Mouse (Mus musculus): ENCODE measurements around the gene Slc16a12. TPM values are rescaled to one million over a fixed set of nuclear protein-coding genes. Genes with fewer than 3 reads are reported as not detected.

Slc16a12 gene
- polyA plus RNA-seq, 1 experiment from 2014 or later: 37.2 TPM

GRCm38 (mm10) chr19:34724598-34724997 lies 22.5 kb downstream of the Slc16a12 start:
- H3K4me2 ChIP-seq: no peak overlapping the region
- H3K4me1 ChIP-seq (ENCODE audit: control insufficient read depth, insufficient read depth, low read length): peaks cover 7% of the 10 kb centered on the region; the same call in 1 of the 2 replicates
- no peak for ATAC-seq (replicated peaks; ENCODE audit: insufficient number of reproducible peaks, low FRiP score, low TSS enrichment)
- no peaks in the 10 kb centered on the region for H3K9me3 ChIP-seq (replicated peaks; ENCODE audit: control insufficient read depth, low read length)
- no peaks in the 10 kb centered on the region for H3K27me3 ChIP-seq (ENCODE audit: control insufficient read depth, insufficient read depth, low read length)
- H3K27ac ChIP-seq (ENCODE audit: low read depth, low read length): no peak overlapping the region
- H3K4me3 ChIP-seq (ENCODE audit: low read depth, low read length): no peak overlapping the region
- H3K9ac ChIP-seq (ENCODE audit: low read depth, low read length): no peak overlapping the region
- 72% methylated on average over 4 of the region's 4 CpGs for WGBS (ENCODE audit: insufficient replicate concordance)
- H3K36me3 ChIP-seq (ENCODE audit: control insufficient read depth, insufficient read depth, low read length): no peaks in the 10 kb centered on the region

GRCm38 (mm10) chr19:34722541-34722940 lies 24.5 kb downstream of the Slc16a12 start:
- Histone ChIP-seq H3K4me1 (ENCODE audit: control insufficient read depth, insufficient read depth, low read length) (peaks cover 7% of the 10 kb centered on the region; the same call in 1 of the 2 replicates), H3K27me3 (ENCODE audit: control insufficient read depth, insufficient read depth, low read length) (no peaks in the 10 kb centered on the region), H3K9me3 (replicated peaks; ENCODE audit: control insufficient read depth, low read length) (no peaks in the 10 kb centered on the region), H3K4me2 (no peak overlapping the region), H3K4me3 (ENCODE audit: low read depth, low read length) (no peak overlapping the region), H3K9ac (ENCODE audit: low read depth, low read length) (no peak overlapping the region), H3K27ac (ENCODE audit: low read depth, low read length) (no peak overlapping the region), H3K36me3 (ENCODE audit: control insufficient read depth, insufficient read depth, low read length) (no peaks in the 10 kb centered on the region)
- 73% methylated on average over 3 of the region's 3 CpGs for WGBS (ENCODE audit: insufficient replicate concordance)
- no peak for ATAC-seq (replicated peaks; ENCODE audit: insufficient number of reproducible peaks, low FRiP score, low TSS enrichment)

GRCm38 (mm10) chr19:34720130-34720529 lies 27.0 kb downstream of the Slc16a12 start:
- Histone ChIP-seq H3K27ac (ENCODE audit: low read depth, low read length) (no peak overlapping the region), H3K27me3 (ENCODE audit: control insufficient read depth, insufficient read depth, low read length) (no peaks in the 10 kb centered on the region), H3K9ac (ENCODE audit: low read depth, low read length) (no peak overlapping the region), H3K4me2 (no peak overlapping the region), H3K4me1 (ENCODE audit: control insufficient read depth, insufficient read depth, low read length) (0 out of 2 replicates have a peak, but pooled peaks cover 5% of the 10 kb centered on the region), H3K36me3 (ENCODE audit: control insufficient read depth, insufficient read depth, low read length) (no peaks in the 10 kb centered on the region), H3K4me3 (ENCODE audit: low read depth, low read length) (no peak overlapping the region), H3K9me3 (replicated peaks; ENCODE audit: control insufficient read depth, low read length) (no peaks in the 10 kb centered on the region)
- ATAC-seq (replicated peaks; ENCODE audit: insufficient number of reproducible peaks, low FRiP score, low TSS enrichment): no peak

GRCm38 (mm10) chr19:34718963-34719362 lies 28.1 kb downstream of the Slc16a12 start:
- Histone ChIP-seq H3K9ac (ENCODE audit: low read depth, low read length) (no peak overlapping the region), H3K36me3 (ENCODE audit: control insufficient read depth, insufficient read depth, low read length) (no peaks in the 10 kb centered on the region), H3K27me3 (ENCODE audit: control insufficient read depth, insufficient read depth, low read length) (no peaks in the 10 kb centered on the region), H3K4me1 (ENCODE audit: control insufficient read depth, insufficient read depth, low read length) (0 out of 2 replicates have a peak, but pooled peaks cover 2% of the 10 kb centered on the region), H3K4me2 (no peak overlapping the region), H3K9me3 (replicated peaks; ENCODE audit: control insufficient read depth, low read length) (no peaks in the 10 kb centered on the region), H3K4me3 (ENCODE audit: low read depth, low read length) (no peak overlapping the region), H3K27ac (ENCODE audit: low read depth, low read length) (no peak overlapping the region)
- WGBS (ENCODE audit: insufficient replicate concordance): 82% methylated on average over 5 of the region's 5 CpGs
- ATAC-seq (replicated peaks; ENCODE audit: insufficient number of reproducible peaks, low FRiP score, low TSS enrichment): no peak

GRCm38 (mm10) chr19:34718478-34718877 lies 28.6 kb downstream of the Slc16a12 start:
- no peak overlapping the region for H3K9ac ChIP-seq (ENCODE audit: low read depth, low read length)
- 0 out of 2 replicates have a peak, but pooled peaks cover 2% of the 10 kb centered on the region for H3K4me1 ChIP-seq (ENCODE audit: control insufficient read depth, insufficient read depth, low read length)
- H3K4me2 ChIP-seq: no peak overlapping the region
- no peaks in the 10 kb centered on the region for H3K9me3 ChIP-seq (replicated peaks; ENCODE audit: control insufficient read depth, low read length)
- H3K27ac ChIP-seq (ENCODE audit: low read depth, low read length): no peak overlapping the region
- WGBS (ENCODE audit: insufficient replicate concordance): 32% methylated on average over 2 of the region's 2 CpGs
- no peaks in the 10 kb centered on the region for H3K36me3 ChIP-seq (ENCODE audit: control insufficient read depth, insufficient read depth, low read length)
- H3K4me3 ChIP-seq (ENCODE audit: low read depth, low read length): no peak overlapping the region
- ATAC-seq (replicated peaks; ENCODE audit: insufficient number of reproducible peaks, low FRiP score, low TSS enrichment): no peak
- no peaks in the 10 kb centered on the region for H3K27me3 ChIP-seq (ENCODE audit: control insufficient read depth, insufficient read depth, low read length)

- H3K27ac ChIP-seq (ENCODE audit: low read depth, low read length): no peak overlapping the region
- no peaks in the 10 kb centered on the region for H3K9me3 ChIP-seq (replicated peaks; ENCODE audit: control insufficient read depth, low read length)
- no peaks in the 10 kb centered on the region for H3K27me3 ChIP-seq (ENCODE audit: control insufficient read depth, insufficient read depth, low read length)
- no peak overlapping the region for H3K4me3 ChIP-seq (ENCODE audit: low read depth, low read length)
- no peak overlapping the region for H3K9ac ChIP-seq (ENCODE audit: low read depth, low read length)
- H3K36me3 ChIP-seq (ENCODE audit: control insufficient read depth, insufficient read depth, low read length): no peaks in the 10 kb centered on the region
- H3K4me2 ChIP-seq: no peak overlapping the region
- no peak for ATAC-seq (replicated peaks; ENCODE audit: insufficient number of reproducible peaks, low FRiP score, low TSS enrichment)
- H3K4me1 ChIP-seq (ENCODE audit: control insufficient read depth, insufficient read depth, low read length): 0 out of 2 replicates have a peak, but pooled peaks cover 2% of the 10 kb centered on the region
- WGBS (ENCODE audit: insufficient replicate concordance): 61% methylated on average over 1 of the region's 1 CpGs
Observed at GRCm38 (mm10) chr19:34715895-34716294, 31.2 kb downstream of the Slc16a12 start.

- no peak for ATAC-seq (replicated peaks; ENCODE audit: insufficient number of reproducible peaks, low FRiP score, low TSS enrichment)
- WGBS (ENCODE audit: insufficient replicate concordance): 76% methylated on average over 5 of the region's 5 CpGs
Observed at GRCm38 (mm10) chr19:34714250-34714666, 32.8 kb downstream of the Slc16a12 start.

GRCm38 (mm10) chr19:34712050-34712449 lies 35.0 kb downstream of the Slc16a12 start:
- H3K4me2 ChIP-seq: no peak overlapping the region
- 75% methylated on average over 2 of the region's 2 CpGs for WGBS (ENCODE audit: insufficient replicate concordance)
- H3K9me3 ChIP-seq (replicated peaks; ENCODE audit: control insufficient read depth, low read length): no peaks in the 10 kb centered on the region
- no peaks in the 10 kb centered on the region for H3K27me3 ChIP-seq (ENCODE audit: control insufficient read depth, insufficient read depth, low read length)
- ATAC-seq (replicated peaks; ENCODE audit: insufficient number of reproducible peaks, low FRiP score, low TSS enrichment): no peak
- no peaks in the 10 kb centered on the region for H3K36me3 ChIP-seq (ENCODE audit: control insufficient read depth, insufficient read depth, low read length)
- H3K4me1 ChIP-seq (ENCODE audit: control insufficient read depth, insufficient read depth, low read length): no peaks in the 10 kb centered on the region
- no peak overlapping the region for H3K4me3 ChIP-seq (ENCODE audit: low read depth, low read length)
- no peak overlapping the region for H3K27ac ChIP-seq (ENCODE audit: low read depth, low read length)
- H3K9ac ChIP-seq (ENCODE audit: low read depth, low read length): no peak overlapping the region

More at GRCm38 (mm10) chr19:34714250-34714666, 32.8 kb downstream of the Slc16a12 start:
- Histone ChIP-seq H3K4me1 (ENCODE audit: control insufficient read depth, insufficient read depth, low read length) (no peaks in the 10 kb centered on the region), H3K27ac (ENCODE audit: low read depth, low read length) (no peak overlapping the region), H3K36me3 (ENCODE audit: control insufficient read depth, insufficient read depth, low read length) (no peaks in the 10 kb centered on the region), H3K4me3 (ENCODE audit: low read depth, low read length) (no peak overlapping the region), H3K9me3 (replicated peaks; ENCODE audit: control insufficient read depth, low read length) (no peaks in the 10 kb centered on the region), H3K9ac (ENCODE audit: low read depth, low read length) (no peak overlapping the region), H3K27me3 (ENCODE audit: control insufficient read depth, insufficient read depth, low read length) (no peaks in the 10 kb centered on the region), H3K4me2 (no peak overlapping the region)

- Histone ChIP-seq H3K36me3 (ENCODE audit: control insufficient read depth, insufficient read depth, low read length) (no peaks in the 10 kb centered on the region), H3K27ac (ENCODE audit: low read depth, low read length) (no peak overlapping the region), H3K27me3 (ENCODE audit: control insufficient read depth, insufficient read depth, low read length) (no peaks in the 10 kb centered on the region), H3K4me1 (ENCODE audit: control insufficient read depth, insufficient read depth, low read length) (0 out of 2 replicates have a peak, but pooled peaks cover 3% of the 10 kb centered on the region), H3K9ac (ENCODE audit: low read depth, low read length) (no peak overlapping the region), H3K4me3 (ENCODE audit: low read depth, low read length) (no peak overlapping the region), H3K9me3 (replicated peaks; ENCODE audit: control insufficient read depth, low read length) (no peaks in the 10 kb centered on the region), H3K4me2 (no peak overlapping the region)
- 87% methylated on average over 2 of the region's 2 CpGs for WGBS (ENCODE audit: insufficient replicate concordance)
- no peak for ATAC-seq (replicated peaks; ENCODE audit: insufficient number of reproducible peaks, low FRiP score, low TSS enrichment)
Observed at GRCm38 (mm10) chr19:34708221-34708620, 38.9 kb downstream of the Slc16a12 start.

Data from heart, embryonic 11.5 days (tissue).